In the genomic region with DNA sequence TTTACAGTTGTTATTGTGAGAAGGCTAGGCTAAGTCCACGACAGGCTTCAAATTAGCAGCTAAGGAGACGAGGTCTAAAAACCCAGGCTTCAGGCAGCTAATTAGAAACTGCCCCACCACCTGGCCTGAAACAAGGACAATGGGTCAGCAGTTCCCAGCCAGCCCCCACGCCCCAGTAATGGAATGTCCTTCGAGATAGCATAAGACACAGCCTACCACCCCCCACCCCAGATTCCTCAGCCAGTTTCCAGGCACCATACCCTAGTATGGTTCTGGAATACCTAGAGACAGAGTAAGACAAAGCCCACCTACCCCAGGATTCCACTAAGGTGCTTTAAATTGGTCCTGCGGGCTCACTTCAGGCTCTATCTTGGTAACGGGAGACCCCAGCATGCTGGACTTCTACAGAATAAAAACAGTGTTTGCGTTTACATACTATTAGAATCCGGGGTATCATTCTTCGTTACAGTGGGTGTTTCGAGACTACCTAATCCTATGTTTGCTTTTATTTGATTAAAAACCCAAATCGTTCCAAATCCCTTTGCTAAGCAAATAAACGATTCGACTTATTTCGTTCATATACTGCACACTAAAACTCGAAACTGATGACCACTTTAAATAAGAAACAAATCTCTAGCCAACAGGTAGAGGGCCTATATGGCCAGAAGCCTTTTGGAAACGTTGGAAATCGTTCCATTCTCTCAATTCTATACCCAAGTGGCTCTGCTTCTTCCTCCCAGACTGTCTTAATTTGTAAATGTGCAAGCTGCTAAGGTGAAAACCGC, we compare ENCODE assay signal across 8 mouse cellular contexts. TPM values are rescaled to one million over a fixed set of nuclear protein-coding genes. Genes with fewer than 3 reads are reported as not detected.
DNase-seq lines count a peak whose midpoint lies in the region; ATAC-seq and TF ChIP-seq lines count a peak whose summit lies in the region.

No protein-coding gene starts in this region.

- H3K4me1 ChIP-seq in erythroblast, embryonic 14.5 days (ENCODE audit: control insufficient read depth), result peaks cover 36% of the 10 kb centered on the region
- H3K4me1 ChIP-seq in forebrain, postnatal 0 days (ENCODE audit: insufficient read depth), result peaks cover 15% of the 10 kb centered on the region
- H3K4me1 ChIP-seq in kidney, embryonic 16.5 days (ENCODE audit: insufficient read depth, low read length), result peaks cover 33% of the 10 kb centered on the region

- 1% methylated on average over 18 of the region's 18 CpGs for WGBS in forebrain, postnatal 0 days
- WGBS in kidney, embryonic 16.5 days, result 3% methylated on average over 18 of the region's 18 CpGs
- WGBS in macrophage (ENCODE audit: missing documents), result 15% methylated on average over 18 of the region's 18 CpGs

- no peaks in the 10 kb centered on the region for H3K9me3 ChIP-seq in erythroblast, embryonic 14.5 days (ENCODE audit: control insufficient read depth, low read length)
- H3K9me3 ChIP-seq in forebrain, postnatal 0 days (ENCODE audit: low read length), result no peaks in the 10 kb centered on the region
- no peaks in the 10 kb centered on the region for H3K9me3 ChIP-seq in kidney, embryonic 16.5 days (ENCODE audit: low read length)

- peak overlapping the region; percentile 98 for H3K9ac ChIP-seq in forebrain, postnatal 0 days
- H3K9ac ChIP-seq in kidney, embryonic 16.5 days (replicated peaks; ENCODE audit: low read length), result peak overlapping the region; percentile 98

- peaks cover 41% of the 10 kb centered on the region for H3K79me2 ChIP-seq in macrophage (ENCODE audit: inconsistent target)

- H3K27ac ChIP-seq in forebrain, postnatal 0 days (ENCODE audit: low read depth, low read length), result peak overlapping the region; percentile 100
- peak overlapping the region; percentile 100 for H3K27ac ChIP-seq in kidney, embryonic 16.5 days (ENCODE audit: low read length)
- H3K27ac ChIP-seq in macrophage, result peak overlapping the region; percentile 99

- DNase-seq in cerebellum, adult 11 months, result peak; percentile 28
- no peak for DNase-seq in forebrain, postnatal 0 days
- peak; percentile 64 for DNase-seq in testis, postnatal 14 days (ENCODE audit: low spot score)
- DNase-seq in left cerebral cortex, postnatal 14 days (ENCODE audit: low spot score in 2 of 2), result no peak

- H3K27me3 ChIP-seq in erythroblast, embryonic 14.5 days (ENCODE audit: control insufficient read depth), result no peaks in the 10 kb centered on the region
- H3K27me3 ChIP-seq in forebrain, postnatal 0 days (ENCODE audit: insufficient read depth, low read length), result no peaks in the 10 kb centered on the region
- H3K27me3 ChIP-seq in kidney, embryonic 16.5 days (ENCODE audit: insufficient read depth, low read length), result no peaks in the 10 kb centered on the region

- intact Hi-C loops in left cerebral cortex, postnatal 14 days (cut with DNase I), result loop anchor here (5.0 kb wide), 1 partner anchor 51 kb away; no protein-coding TSS in a partner anchor

- peaks cover 35% of the 10 kb centered on the region for H3K36me3 ChIP-seq in erythroblast, embryonic 14.5 days (ENCODE audit: control insufficient read depth)
- H3K36me3 ChIP-seq in forebrain, postnatal 0 days (ENCODE audit: insufficient read depth), result peaks cover 8% of the 10 kb centered on the region
- H3K36me3 ChIP-seq in kidney, embryonic 16.5 days (ENCODE audit: insufficient read depth, low read length), result peaks cover 8% of the 10 kb centered on the region
- 0 out of 2 replicates have a peak, but pooled peaks cover 8% of the 10 kb centered on the region for H3K36me3 ChIP-seq in macrophage (ENCODE audit: inconsistent target)

- peak overlapping the region; percentile 71 for H3K4me2 ChIP-seq in forebrain, postnatal 0 days (ENCODE audit: low read depth)
- H3K4me2 ChIP-seq in kidney, embryonic 16.5 days (replicated peaks; ENCODE audit: low read depth, low read length), result peak overlapping the region; percentile 81

- TF ChIP-seq CTCF in forebrain, postnatal 0 days (IDR thresholded peaks at IDR 0.05; ENCODE audit: low read depth), result no peak

- ATAC-seq in erythroblast, adult 5-6 weeks (replicated peaks; ENCODE audit: low FRiP score, poor library complexity, severe bottlenecking), result no peak
- no peak for ATAC-seq in forebrain, postnatal 0 days
- ATAC-seq in kidney, embryonic 16.5 days (ENCODE audit: low FRiP score, low TSS enrichment), result peak; percentile 24; the same call in 1 of the 2 replicates

- peak overlapping the region; percentile 97 for H3K4me3 ChIP-seq in erythroblast, embryonic 14.5 days (replicated peaks)
- H3K4me3 ChIP-seq in forebrain, postnatal 0 days (ENCODE audit: low read depth, low read length), result peak overlapping the region; percentile 98
- H3K4me3 ChIP-seq in kidney, embryonic 16.5 days (ENCODE audit: low read length), result peak overlapping the region; percentile 98
- peak overlapping the region; percentile 75 for H3K4me3 ChIP-seq in macrophage (ENCODE audit: inconsistent target)

RNA-seq across cellular contexts. Expression of gene Hnrnpa3, which starts 1.0 kb away (rescaled TPM):
- polyA plus RNA-seq in erythroblast, embryonic 14.5 days (2012), result 16.1 and 18.8 TPM in 2 replicates
- total RNA-seq in erythroblast, adult 5-6 weeks (2015; ENCODE audit: low replicate concordance), result 181 and 187 TPM in 2 replicates
- total RNA-seq in erythroblast, adult 5-6 weeks (2017; ENCODE audit: low replicate concordance), result 98.5 and 192 TPM in 2 replicates
- 85.7 and 107 TPM in 2 replicates for total RNA-seq in forebrain, postnatal 0 days (2014; rRNA removed)
- polyA plus RNA-seq in forebrain, postnatal 0 days (2015; fragmentation: Nextera tagmentation; extraction: Ambion mirVana), result 101 and 132 TPM in 2 replicates
- 281 and 293 TPM in 2 replicates for polyA plus RNA-seq in kidney, embryonic 16.5 days (2015; fragmentation: Nextera tagmentation; extraction: Ambion mirVana)
- 100 to 1,000 TPM; 404 to 869 (median 663) TPM for total RNA-seq in macrophage (2018; cell fraction: chromatin; rRNA removed)
- total RNA-seq in macrophage (2018; cell fraction: cytosol; rRNA removed), result 100 to 1,000 TPM; 291 to 595 (median 415) TPM
- 100 to 1,000 TPM; 332 to 659 (median 518) TPM for total RNA-seq in macrophage (2018; cell fraction: nucleus; rRNA removed)
- polyA plus RNA-seq in macrophage (2018), result 346 to 1,286 TPM (median 601 TPM) in 3 replicates
- 100 to 1,000 TPM; 263 to 314 TPM for total RNA-seq in left cerebral cortex, postnatal 14 days (2021)

RNA-seq across cellular contexts. Expression of gene Nfe2l2, which starts 46.3 kb away (rescaled TPM):
- 1.6 and 1.7 TPM in 2 replicates for polyA plus RNA-seq in erythroblast, embryonic 14.5 days (2012)
- 52.5 and 91.5 TPM in 2 replicates for total RNA-seq in erythroblast, adult 5-6 weeks (2015; ENCODE audit: low replicate concordance)
- total RNA-seq in erythroblast, adult 5-6 weeks (2017; ENCODE audit: low replicate concordance), result 30.5 and 34.6 TPM in 2 replicates
- 7.6 and 7.7 TPM in 2 replicates for total RNA-seq in forebrain, postnatal 0 days (2014; rRNA removed)
- polyA plus RNA-seq in forebrain, postnatal 0 days (2015; fragmentation: Nextera tagmentation; extraction: Ambion mirVana), result 12.6 and 14.1 TPM in 2 replicates
- 87.7 and 90.7 TPM in 2 replicates for polyA plus RNA-seq in kidney, embryonic 16.5 days (2015; fragmentation: Nextera tagmentation; extraction: Ambion mirVana)
- total RNA-seq in macrophage (2018; cell fraction: chromatin; rRNA removed), result 1,000 to 10,000 TPM in 4 of 26 experiments, 100 to 1,000 TPM in 21, 10 to 100 TPM in 1; 93.5 to 1,701 (median 398) TPM
- total RNA-seq in macrophage (2018; cell fraction: cytosol; rRNA removed), result 100 to 1,000 TPM; 118 to 679 (median 362) TPM
- 1,000 to 10,000 TPM in 5 of 26 experiments, 100 to 1,000 TPM in 21; 190 to 1,621 (median 565) TPM for total RNA-seq in macrophage (2018; cell fraction: nucleus; rRNA removed)
- 189 to 430 TPM (median 388 TPM) in 3 replicates for polyA plus RNA-seq in macrophage (2018)
- 10 to 100 TPM; 10.3 to 13.0 TPM for total RNA-seq in left cerebral cortex, postnatal 14 days (2021)

Comparison
In these comparisons a context has a peak if more than half of its experiments do, and no peak if none do; other contexts are left out.
1. DNase-seq: peak in cerebellum, adult 11 months (single experiment) and testis, postnatal 14 days (single experiment); none in forebrain, postnatal 0 days (single experiment) and left cerebral cortex, postnatal 14 days (0 of 2).
2. Peak in every context shown above with its lines, with median percentiles within 50 percentile points of each other: H3K4me3 ChIP-seq and H3K27ac ChIP-seq.